Mouse (Mus musculus) heart, adult 2 months (tissue): ENCODE data around the gene Rnf144a.

Source experiments
- CTCF ChIP-seq: fragments of 200-600 bp; IDR thresholded peaks from 2 replicates; pipeline ENCODE4 v1.8.1; 2022; ENCODE audit warnings: antibody characterized with exemption, mild to moderate bottlenecking, moderate library complexity
- EP300 ChIP-seq: fragments of 200-500 bp; IDR thresholded peaks from 2 replicates; pipeline ENCODE4 v1.6.1; 2011; ENCODE audit warnings: low read depth, low read length, control low read depth; ENCODE audit not compliant: insufficient read depth
- POLR2A ChIP-seq: fragments of 200-500 bp; IDR thresholded peaks from 2 replicates; pipeline ENCODE4 v1.6.1; 2011; ENCODE audit warnings: mild to moderate bottlenecking, low read depth, low read length, control low read depth; ENCODE audit not compliant: insufficient read depth

DNA sequence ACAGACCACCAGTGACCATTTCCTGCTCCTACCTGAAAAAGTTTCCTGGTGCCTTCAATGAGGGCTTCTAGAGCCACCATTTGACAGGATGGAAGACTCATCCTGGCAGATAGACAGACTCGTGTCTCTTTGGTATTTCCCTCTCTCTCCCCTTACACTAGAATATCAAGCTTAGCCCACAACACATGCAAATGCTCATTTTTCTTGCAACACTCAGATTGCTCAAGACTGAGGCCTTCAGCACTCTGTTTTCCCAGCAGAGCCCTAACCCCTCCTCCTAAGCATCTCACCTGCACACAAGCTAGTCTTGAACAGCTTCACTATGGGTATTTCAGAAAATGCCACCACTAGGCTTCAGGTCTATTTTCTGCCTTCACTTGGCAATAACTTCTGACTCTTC is 23.9 kb downstream of the Rnf144a start:
- TF ChIP-seq POLR2A (no peak), EP300 (no peak), CTCF (no peak)
